Mouse (Mus musculus): ENCODE measurements around the gene Gm49450. TPM values are rescaled to one million over a fixed set of nuclear protein-coding genes. Genes with fewer than 3 reads are reported as not detected.
"Not testable (repeated sequence)": the region's sequence is repeated elsewhere in the genome, so short reads cannot be mapped to it uniquely, and the experiment has no call there.

Gene Gm49450
- polyA plus RNA-seq, 1 experiment from 2014 or later = not detected

GRCm38 (mm10) chr15:98959531-98959930 is 6.2 kb upstream of the Gm49450 start:
- no peak for ATAC-seq (ENCODE audit: low FRiP score)

GRCm38 (mm10) chr15:98958901-98959420 is 5.6 kb upstream of the Gm49450 start:
- H3K4me3 ChIP-seq (replicated peaks) = no peak overlapping the region
- WGBS = 85% methylated on average over 4 of the region's 4 CpGs
- H3K27ac ChIP-seq = no peak overlapping the region
- no peak overlapping the region for H3K4me2 ChIP-seq
- ATAC-seq (ENCODE audit: low FRiP score) = no peak
- peaks cover 23% of the 10 kb centered on the region for H3K4me1 ChIP-seq
- no peak overlapping the region for H3K9ac ChIP-seq
- no peaks in the 10 kb centered on the region for H3K9me3 ChIP-seq
- H3K27me3 ChIP-seq = no peaks in the 10 kb centered on the region
- H3K36me3 ChIP-seq (replicated peaks) = no peaks in the 10 kb centered on the region

More at GRCm38 (mm10) chr15:98959531-98959930, 6.2 kb upstream of the Gm49450 start:
- no peaks in the 10 kb centered on the region for H3K9me3 ChIP-seq
- H3K4me3 ChIP-seq (replicated peaks) = no peak overlapping the region
- H3K36me3 ChIP-seq (replicated peaks) = no peaks in the 10 kb centered on the region
- WGBS = 91% methylated on average over 3 of the region's 3 CpGs
- no peak overlapping the region for H3K27ac ChIP-seq
- peaks cover 19% of the 10 kb centered on the region for H3K4me1 ChIP-seq
- no peak overlapping the region for H3K9ac ChIP-seq
- no peaks in the 10 kb centered on the region for H3K27me3 ChIP-seq
- H3K4me2 ChIP-seq = no peak overlapping the region

- Histone ChIP-seq H3K27ac (no peak overlapping the region), H3K4me1 (peaks cover 23% of the 10 kb centered on the region), H3K36me3 (replicated peaks) (no peaks in the 10 kb centered on the region), H3K4me3 (replicated peaks) (no peak overlapping the region), H3K4me2 (no peak overlapping the region), H3K9me3 (no peaks in the 10 kb centered on the region), H3K27me3 (no peaks in the 10 kb centered on the region), H3K9ac (no peak overlapping the region)
- ATAC-seq (ENCODE audit: low FRiP score) = no peak
- 89% methylated on average over 5 of the region's 5 CpGs for WGBS
Measured at GRCm38 (mm10) chr15:98957475-98957874, 4.1 kb upstream of the Gm49450 start.

- H3K4me1 ChIP-seq = peaks cover 25% of the 10 kb centered on the region
- H3K36me3 ChIP-seq (replicated peaks) = peaks cover 6% of the 10 kb centered on the region
- H3K4me3 ChIP-seq (replicated peaks) = no peak overlapping the region
- H3K27ac ChIP-seq = peak overlapping the region; percentile 100
- no peak overlapping the region for H3K4me2 ChIP-seq
- no peaks in the 10 kb centered on the region for H3K27me3 ChIP-seq
- no peak overlapping the region for H3K9ac ChIP-seq
- no peaks in the 10 kb centered on the region for H3K9me3 ChIP-seq
- no peak for ATAC-seq (ENCODE audit: low FRiP score)
- 62% methylated on average over 4 of the region's 4 CpGs for WGBS
Measured at GRCm38 (mm10) chr15:98956000-98956399, 2.6 kb upstream of the Gm49450 start.

- Histone ChIP-seq H3K9ac (peak overlapping the region; percentile 99), H3K4me3 (replicated peaks) (peak overlapping the region; percentile 91), H3K9me3 (no peaks in the 10 kb centered on the region), H3K36me3 (replicated peaks) (peaks cover 8% of the 10 kb centered on the region), H3K4me1 (peaks cover 27% of the 10 kb centered on the region), H3K27me3 (no peaks in the 10 kb centered on the region), H3K4me2 (peak overlapping the region; percentile 66), H3K27ac (peak overlapping the region; percentile 100)
- 48% methylated on average over 4 of the region's 4 CpGs for WGBS
- ATAC-seq (ENCODE audit: low FRiP score) = no peak
Measured at GRCm38 (mm10) chr15:98955324-98955723, 2.0 kb upstream of the Gm49450 start.

- Histone ChIP-seq H3K4me1 (peaks cover 27% of the 10 kb centered on the region), H3K27me3 (no peaks in the 10 kb centered on the region), H3K4me2 (peak overlapping the region; percentile 66), H3K9ac (peak overlapping the region; percentile 99), H3K4me3 (replicated peaks) (peak overlapping the region; percentile 91), H3K27ac (peak overlapping the region; percentile 100), H3K9me3 (no peaks in the 10 kb centered on the region), H3K36me3 (replicated peaks) (peaks cover 11% of the 10 kb centered on the region)
- ATAC-seq (ENCODE audit: low FRiP score) = peak; percentile 7; the same call in 1 of the 2 replicates
- WGBS = 4% methylated on average over 14 of the region's 14 CpGs
Measured at GRCm38 (mm10) chr15:98954425-98955253, 1.3 kb upstream of the Gm49450 start.

GRCm38 (mm10) chr15:98952751-98953400 is 475 bp downstream of the Gm49450 start:
- ATAC-seq (ENCODE audit: low FRiP score) = peak; percentile 30
- H3K9ac ChIP-seq = peak overlapping the region; percentile 99
- peaks cover 28% of the 10 kb centered on the region for H3K4me1 ChIP-seq
- H3K4me3 ChIP-seq (replicated peaks) = peak overlapping the region; percentile 91
- H3K9me3 ChIP-seq = no peaks in the 10 kb centered on the region
- under 1% methylated on average over 41 of the region's 41 CpGs for WGBS
- H3K27me3 ChIP-seq = no peaks in the 10 kb centered on the region
- H3K36me3 ChIP-seq (replicated peaks) = peaks cover 16% of the 10 kb centered on the region
- H3K4me2 ChIP-seq = peak overlapping the region; percentile 66
- H3K27ac ChIP-seq = peak overlapping the region; percentile 100

GRCm38 (mm10) chr15:98952063-98952455 is 1.3 kb downstream of the Gm49450 start:
- H3K4me1 ChIP-seq = peaks cover 30% of the 10 kb centered on the region
- H3K9me3 ChIP-seq = no peaks in the 10 kb centered on the region
- peak overlapping the region; percentile 91 for H3K4me3 ChIP-seq (replicated peaks)
- WGBS = 13% methylated on average over 5 of the region's 5 CpGs
- no peak for ATAC-seq (ENCODE audit: low FRiP score)
- H3K27me3 ChIP-seq = no peaks in the 10 kb centered on the region
- peak overlapping the region; percentile 66 for H3K4me2 ChIP-seq
- peak overlapping the region; percentile 100 for H3K27ac ChIP-seq
- peaks cover 18% of the 10 kb centered on the region for H3K36me3 ChIP-seq (replicated peaks)
- H3K9ac ChIP-seq = peak overlapping the region; percentile 99

GRCm38 (mm10) chr15:98951122-98952062 is 2.0 kb downstream of the Gm49450 start:
- WGBS = 85% methylated on average over 11 of the region's 15 CpGs
- peak overlapping the region; percentile 66 for H3K4me2 ChIP-seq
- peak overlapping the region; percentile 100 for H3K27ac ChIP-seq
- not testable (repeated sequence) for H3K27me3 ChIP-seq; H3K9me3 ChIP-seq; ATAC-seq (ENCODE audit: low FRiP score)
- H3K4me1 ChIP-seq = peaks cover 27% of the 10 kb centered on the region
- peak overlapping the region; percentile 99 for H3K9ac ChIP-seq
- peak overlapping the region; percentile 91 for H3K4me3 ChIP-seq (replicated peaks)
- peaks cover 19% of the 10 kb centered on the region for H3K36me3 ChIP-seq (replicated peaks)

- WGBS = 62% methylated on average over 3 of the region's 3 CpGs
- H3K9ac ChIP-seq = 0 out of 2 replicates have a peak overlapping the region, but pooled peaks have one; percentile 29
- H3K4me3 ChIP-seq (replicated peaks) = peak overlapping the region; percentile 27
- ATAC-seq (ENCODE audit: low FRiP score) = no peak
- H3K27ac ChIP-seq = peak overlapping the region; percentile 63; the same call in 1 of the 2 replicates
- peaks cover 23% of the 10 kb centered on the region for H3K36me3 ChIP-seq (replicated peaks)
- H3K9me3 ChIP-seq = no peaks in the 10 kb centered on the region
- H3K4me2 ChIP-seq = peak overlapping the region; percentile 47
- H3K27me3 ChIP-seq = no peaks in the 10 kb centered on the region
- peaks cover 12% of the 10 kb centered on the region; the same call in 1 of the 2 replicates for H3K4me1 ChIP-seq
Measured at GRCm38 (mm10) chr15:98949607-98949892, 3.8 kb downstream of the Gm49450 start.

GRCm38 (mm10) chr15:98948857-98949606 is 4.3 kb downstream of the Gm49450 start:
- H3K27me3 ChIP-seq = no peaks in the 10 kb centered on the region
- H3K27ac ChIP-seq = peak overlapping the region; percentile 63; the same call in 1 of the 2 replicates
- H3K9ac ChIP-seq = 0 out of 2 replicates have a peak overlapping the region, but pooled peaks have one; percentile 29
- peak overlapping the region; percentile 47 for H3K4me2 ChIP-seq
- peaks cover 24% of the 10 kb centered on the region for H3K36me3 ChIP-seq (replicated peaks)
- peak overlapping the region; percentile 27 for H3K4me3 ChIP-seq (replicated peaks)
- 0 out of 2 replicates have a peak, but pooled peaks cover 8% of the 10 kb centered on the region for H3K4me1 ChIP-seq
- 62% methylated on average over 6 of the region's 6 CpGs for WGBS
- ATAC-seq (ENCODE audit: low FRiP score) = no peak
- no peaks in the 10 kb centered on the region for H3K9me3 ChIP-seq

Measured in forebrain, embryonic 12.5 days (tissue).